Mouse (Mus musculus) kidney, postnatal 36 days (tissue): ENCODE data around the gene Jmjd8.
"Not testable (repeated sequence)": the region's sequence is repeated elsewhere in the genome, so short reads cannot be mapped to it uniquely, and the experiment has no call there.

ENCODE experiments used
- DNase-seq, 2 experiments: peaks; one replicate each; pipeline ENCODE4 v3.0.0; 2021 to 2022; ENCODE audit warnings: mixed read lengths in 2 of 2

Jmjd8 gene

DNA sequence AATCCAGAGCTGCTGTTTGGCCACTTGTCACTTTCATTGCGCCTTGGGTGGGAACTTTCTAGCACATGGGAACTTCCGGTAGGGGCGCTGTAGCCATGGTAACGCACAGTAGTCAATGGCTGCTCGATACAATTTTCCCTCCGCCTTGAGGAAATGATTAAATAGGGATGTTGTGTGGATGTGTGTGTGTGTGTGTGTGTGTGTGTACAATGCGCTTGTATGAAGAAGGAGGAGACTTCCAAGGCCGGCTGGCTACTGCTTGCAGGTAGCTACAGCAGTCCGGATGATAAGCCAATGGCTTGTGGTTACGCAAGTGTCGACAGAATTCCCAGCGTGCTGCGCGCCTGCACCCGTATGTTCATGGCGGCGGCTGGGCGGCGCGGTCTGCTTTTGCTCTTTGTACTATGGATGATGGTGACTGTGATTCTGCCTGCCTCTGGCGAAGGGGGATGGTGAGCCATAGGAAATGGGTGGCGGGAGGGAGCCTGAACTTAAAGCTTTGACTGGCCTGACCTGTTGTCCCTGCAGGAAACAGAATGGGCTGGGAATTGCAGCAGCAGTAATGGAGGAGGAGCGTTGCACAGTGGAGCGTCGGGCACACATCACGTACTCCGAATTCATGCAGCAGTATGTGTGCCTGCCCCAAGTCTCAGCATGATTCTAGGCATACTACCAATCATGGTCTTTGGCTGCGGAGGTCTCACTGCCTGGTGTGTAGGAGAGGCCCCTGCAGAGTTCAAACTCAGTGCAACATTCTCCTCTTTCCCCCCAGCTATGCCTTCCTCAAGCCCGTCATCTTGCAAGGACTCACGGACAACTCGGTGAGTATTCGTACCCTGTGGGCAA lies at the start of gene Jmjd8:
Gene Jmjd8 (plus strand): TSS at position 156 of the 846 bp plus-strand sequence.
- DNase-seq, result peak; percentile 85 to 89

- DNase-seq, result no peak
Measured at GRCm38 (mm10) chr17:25781339-25781738, 47.3 kb upstream of the Jmjd8 start.

DNA sequence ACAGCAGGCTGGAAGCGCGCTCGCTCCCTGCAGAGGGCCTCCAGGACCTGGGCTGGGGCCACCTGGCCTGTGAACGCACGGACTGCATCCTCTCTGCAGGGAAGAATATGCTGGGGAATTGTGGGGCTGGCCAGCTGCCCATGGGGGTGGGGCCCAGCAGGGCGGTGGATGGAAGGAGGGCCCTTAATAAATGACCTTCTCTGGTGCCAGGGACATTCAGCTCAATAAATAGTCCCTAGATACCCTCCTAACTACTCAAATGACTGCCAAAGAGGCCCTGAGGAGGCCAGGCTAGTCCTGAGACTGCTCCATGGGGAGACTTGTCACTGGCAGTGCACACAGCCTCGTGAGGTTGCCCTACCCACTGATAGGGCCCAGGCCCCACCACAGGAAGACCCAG lies 45.6 kb upstream of the Jmjd8 start:
- peak; percentile 33 to 68 for DNase-seq

DNA sequence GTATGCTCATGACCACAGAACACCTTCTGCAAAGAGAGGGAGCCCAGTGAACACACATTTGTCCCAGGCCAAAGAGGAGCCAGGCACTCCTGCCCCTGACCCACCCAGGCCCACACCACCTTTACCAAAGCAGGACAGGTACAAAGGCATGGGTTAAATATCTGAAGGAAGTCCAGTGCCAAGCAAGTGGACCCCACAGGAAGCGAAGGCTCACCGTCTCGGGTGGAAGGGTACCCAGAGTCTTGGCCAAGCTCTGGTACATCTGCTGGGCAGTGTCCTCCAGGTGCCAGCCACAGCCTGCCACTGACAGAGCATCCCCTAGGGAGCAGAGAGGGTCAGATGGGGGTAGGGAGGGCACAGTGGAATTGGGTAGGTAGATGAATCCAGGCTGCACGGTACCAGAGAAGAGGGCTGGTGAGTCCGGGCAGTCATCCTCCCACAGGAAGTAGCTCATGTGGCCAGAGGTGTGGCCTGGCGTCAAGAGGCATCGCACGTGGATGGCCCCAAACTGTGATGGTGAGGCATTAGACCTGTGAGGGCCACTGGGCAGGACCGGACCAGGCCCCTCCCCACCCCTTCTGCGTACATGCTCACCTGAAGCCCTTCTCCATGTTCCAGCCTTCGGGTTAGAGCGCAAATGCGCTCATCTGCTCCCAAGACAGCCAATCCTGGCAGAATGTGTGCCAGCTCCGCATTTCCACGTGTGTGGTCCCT lies 44.6 kb upstream of the Jmjd8 start:
- no peak for DNase-seq

DNA sequence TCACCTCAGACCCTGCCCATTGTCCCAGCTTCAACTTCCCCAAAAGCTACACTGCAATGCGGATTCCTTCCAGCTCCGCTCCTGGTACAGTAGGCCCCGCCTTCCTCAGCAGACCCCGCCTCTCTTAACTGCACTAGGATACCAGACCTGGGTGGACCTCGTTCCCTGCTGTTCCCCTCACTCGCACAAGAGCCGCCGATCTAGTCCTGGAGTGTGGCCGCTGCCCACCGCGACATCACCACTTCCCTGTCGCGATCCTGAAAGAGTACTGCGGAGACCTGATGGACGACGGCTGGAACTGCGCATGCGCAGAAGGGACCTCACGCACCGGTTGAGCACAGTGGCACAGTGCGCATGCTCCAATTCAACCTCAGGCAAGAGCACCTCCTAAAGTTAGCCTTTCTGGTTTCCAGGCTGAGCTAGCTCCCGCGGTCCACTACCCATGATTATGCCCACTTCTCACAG lies 43.4 kb upstream of the Jmjd8 start, which contains the start of gene Haghl:
Gene Haghl (minus strand): TSS at position 393 of the 465 bp plus-strand sequence.
- DNase-seq, result peak; percentile 97 to 99

GRCm38 (mm10) chr17:25786280-25786679 lies 42.4 kb upstream of the Jmjd8 start, which contains the start of gene Ccdc78:
Ccdc78 (plus strand) TSS chr17:25786580.
- DNase-seq, result no peak

DNA sequence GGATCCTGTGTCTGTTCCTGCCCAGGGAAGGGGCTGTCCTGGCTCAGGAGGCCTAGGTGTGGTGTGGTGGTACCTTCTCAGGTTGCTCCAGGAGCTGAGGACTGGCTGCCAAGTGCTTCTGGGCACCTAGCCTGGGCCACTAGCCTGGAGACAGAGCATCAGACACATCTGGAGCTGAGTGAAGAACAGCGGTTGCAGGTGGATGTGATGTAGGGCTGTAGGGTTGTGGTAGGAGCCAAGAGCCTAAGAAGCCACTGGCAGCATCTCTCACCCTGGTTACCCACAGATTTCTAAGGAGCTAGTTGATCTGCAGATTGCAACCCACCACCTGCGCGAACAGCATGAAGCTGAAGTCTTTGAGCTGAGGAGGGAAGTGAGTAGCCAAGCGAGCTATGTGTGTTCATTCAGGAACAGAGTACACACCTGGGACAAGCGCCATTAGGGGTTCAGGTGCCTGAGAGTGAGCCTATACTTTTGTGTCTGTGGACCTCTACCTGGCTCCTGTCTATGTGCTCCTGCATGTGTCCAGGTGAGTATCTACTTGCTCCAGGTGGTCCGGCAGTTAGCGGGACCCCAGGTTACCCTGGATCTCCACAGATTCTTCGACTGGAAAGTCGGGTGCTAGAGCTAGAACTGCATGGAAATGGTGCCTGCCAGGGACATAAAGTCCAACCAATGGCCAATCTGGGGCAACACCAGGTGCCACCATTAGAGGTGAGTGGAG lies 41.7 kb upstream of the Jmjd8 start:
- no peak for DNase-seq

GRCm38 (mm10) chr17:25791320-25791842 lies 37.3 kb upstream of the Jmjd8 start:
- DNase-seq, result no peak

GRCm38 (mm10) chr17:25791843-25792527 lies 36.7 kb upstream of the Jmjd8 start:
- DNase-seq, result peak; percentile 77 to 88

DNA sequence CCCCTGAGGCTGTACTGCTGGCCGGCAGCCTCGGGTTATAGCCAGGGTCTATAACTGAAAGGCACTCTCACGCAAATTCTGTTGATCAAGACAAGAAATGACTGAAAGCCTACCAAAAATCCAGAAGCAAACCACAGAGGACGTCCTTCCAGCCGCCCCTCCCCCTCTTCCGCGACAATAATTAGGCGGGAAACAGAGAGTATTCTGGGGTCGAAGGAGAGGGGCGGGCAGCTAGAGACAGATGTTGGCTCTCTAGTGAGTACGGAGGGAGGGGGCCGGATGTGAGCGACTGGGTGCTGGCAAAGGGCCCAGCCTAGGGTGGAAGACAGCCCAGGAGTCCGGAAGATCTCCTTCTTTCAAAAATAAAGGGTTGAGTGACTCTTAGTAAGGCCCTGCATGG lies 36.1 kb upstream of the Jmjd8 start, which contains the start of gene Fam173a:
Gene Fam173a (minus strand): TSS at position 287 of the 400 bp plus-strand sequence.
- DNase-seq, result peak; percentile 89

DNA sequence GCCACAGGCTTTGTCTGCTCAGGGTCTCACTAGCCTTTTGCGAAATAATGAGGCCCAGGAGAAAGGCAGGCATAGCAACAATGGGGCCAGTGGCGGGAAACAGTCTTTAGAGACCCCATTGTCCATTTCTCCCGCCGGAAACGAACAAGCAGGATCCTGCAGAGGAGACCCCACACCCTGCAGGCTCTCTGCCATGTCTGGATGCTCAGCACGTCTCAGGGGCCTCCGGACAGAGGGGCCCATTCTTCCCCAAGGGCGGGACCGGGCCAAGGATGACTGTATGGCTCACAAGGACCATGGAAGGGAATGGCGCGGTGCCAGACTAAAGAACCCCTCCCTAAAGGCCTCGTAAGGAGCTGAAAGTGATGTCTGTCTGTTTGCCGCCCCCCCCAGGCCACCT lies 34.5 kb upstream of the Jmjd8 start:
- no peak for DNase-seq

GRCm38 (mm10) chr17:25794998-25795397 lies 33.7 kb upstream of the Jmjd8 start:
- no peak for DNase-seq

DNA sequence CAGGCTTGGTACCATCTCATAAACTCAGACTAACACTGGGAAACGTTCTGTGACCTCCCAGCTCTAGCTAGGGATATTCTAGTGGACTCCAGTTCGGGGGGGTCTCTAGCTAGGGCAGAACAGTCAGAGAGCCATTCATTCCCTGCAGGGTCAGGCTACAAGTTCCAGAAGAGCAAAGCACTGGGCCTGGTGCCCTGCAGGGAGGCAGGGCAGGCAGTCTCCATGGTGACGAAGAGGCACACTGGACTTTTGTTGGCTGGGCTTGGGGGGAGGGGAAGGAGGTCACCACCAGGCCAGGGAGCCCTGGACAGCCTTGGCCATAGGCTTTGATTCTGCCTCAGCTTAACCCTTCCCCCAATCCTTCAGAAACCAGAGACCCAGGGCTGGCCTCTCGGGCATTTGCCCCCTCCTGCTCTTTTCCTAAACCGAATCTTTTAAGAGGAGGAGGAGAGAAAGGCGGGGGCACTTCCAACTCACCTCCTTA lies 33.0 kb upstream of the Jmjd8 start, which contains the start of gene AC134908.4:
Gene AC134908.4 (minus strand): TSS at position 51 of the 484 bp plus-strand sequence.
- DNase-seq, result peak; percentile 79 to 83

- DNase-seq, result peak; percentile 52 to 72
Measured at GRCm38 (mm10) chr17:25796211-25796771, 32.4 kb upstream of the Jmjd8 start.

DNA sequence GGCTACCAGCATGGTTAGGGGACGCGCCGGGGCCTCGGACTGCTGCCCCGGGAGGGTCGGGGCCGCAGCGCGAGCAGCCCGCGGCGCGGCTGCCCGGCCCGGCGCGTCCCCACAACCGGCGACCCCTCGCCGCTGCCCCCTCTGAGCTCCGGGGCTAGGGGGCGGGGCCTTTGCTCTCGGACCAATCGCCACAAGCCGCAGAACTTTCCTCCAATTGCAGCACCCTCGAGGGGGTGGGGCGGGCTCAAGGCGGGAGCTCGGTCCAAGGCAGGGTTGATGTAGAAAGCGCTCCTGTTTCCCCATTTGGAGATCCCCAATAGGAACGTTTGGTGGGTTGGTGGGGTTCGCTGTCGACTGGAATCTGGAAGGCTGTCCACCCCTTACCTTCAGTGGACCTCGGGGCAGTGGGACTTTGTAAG lies 31.7 kb upstream of the Jmjd8 start, which contains the start of gene Metrn:
Gene Metrn (minus strand): TSS at position 186 of the 419 bp plus-strand sequence.
- peak; percentile 92 to 97 for DNase-seq

DNA sequence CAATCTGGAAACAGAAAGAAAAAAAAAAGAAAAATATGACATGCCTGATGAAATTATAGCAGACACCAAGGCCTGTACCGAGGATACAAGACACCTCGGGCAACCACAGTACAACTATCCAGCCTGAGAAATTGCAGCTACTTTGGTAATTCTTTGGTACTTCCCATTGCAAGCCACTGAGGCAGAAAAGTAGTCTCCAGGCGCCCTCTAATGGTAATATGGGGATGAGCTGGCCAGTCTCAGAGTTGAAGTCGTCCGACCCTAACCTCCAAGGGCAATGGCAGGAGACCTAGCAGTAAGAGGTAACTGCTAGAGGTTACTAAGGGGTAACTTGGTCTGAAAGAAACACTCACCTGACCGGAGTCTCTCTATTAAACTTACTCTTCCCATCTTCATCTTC lies 27.6 kb upstream of the Jmjd8 start:
- peak; percentile 80 to 81 for DNase-seq

DNA sequence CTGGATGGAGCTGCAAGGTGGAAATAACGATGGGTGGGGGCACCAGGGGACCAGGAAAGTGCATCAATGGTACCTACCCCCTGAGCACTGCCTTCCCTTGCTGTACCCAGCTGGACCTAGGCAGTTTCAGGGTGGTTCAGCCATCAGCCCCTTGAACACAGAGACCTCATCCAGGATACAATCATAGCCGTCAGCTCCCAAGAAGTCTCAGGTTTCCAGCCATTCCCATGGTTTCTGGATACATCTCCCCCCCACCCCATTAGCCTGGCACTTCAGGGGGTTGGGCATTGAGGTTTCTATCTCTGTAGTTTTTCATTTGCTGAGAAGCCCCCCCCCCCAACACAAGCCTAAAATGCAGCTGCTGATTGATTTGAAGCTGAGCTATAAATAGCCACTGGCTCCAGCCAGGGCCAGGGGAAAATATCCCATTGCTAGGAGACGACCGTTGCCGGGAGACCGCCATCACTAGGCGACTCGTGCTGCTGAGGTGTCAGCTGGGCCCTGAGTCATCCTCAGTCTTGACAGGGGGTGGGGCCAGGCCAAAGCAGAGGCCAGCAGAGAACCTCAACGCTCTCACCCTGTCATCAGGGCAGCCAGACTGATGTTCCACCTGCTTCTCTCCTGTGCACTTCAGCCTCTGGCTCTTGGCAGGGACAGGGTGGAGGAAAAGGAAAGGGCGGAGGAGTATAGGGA lies 25.7 kb upstream of the Jmjd8 start:
- DNase-seq, result no peak

GRCm38 (mm10) chr17:25806507-25806906 lies 22.2 kb upstream of the Jmjd8 start:
- DNase-seq, result no peak

DNA sequence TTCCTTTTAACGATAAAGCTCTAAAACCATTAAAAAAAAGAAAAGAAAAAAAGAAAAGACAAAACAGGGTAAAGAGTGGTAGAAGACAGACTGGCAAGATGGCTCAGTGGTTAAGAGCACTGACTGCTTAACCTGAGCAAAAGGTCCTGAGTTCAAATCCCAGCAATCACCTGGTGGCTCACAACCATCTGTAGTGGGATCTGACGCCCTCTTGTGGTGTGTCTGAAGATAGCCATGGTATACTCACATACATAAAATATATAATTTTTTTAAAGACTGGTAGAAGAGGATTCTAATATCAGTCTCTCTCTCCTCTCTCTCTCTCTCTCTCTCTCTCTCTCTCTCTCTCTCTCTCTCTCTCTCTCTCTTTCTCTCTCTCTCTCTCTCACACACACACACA lies 21.2 kb upstream of the Jmjd8 start:
- not testable (repeated sequence) for DNase-seq

- DNase-seq, result no peak
Measured at GRCm38 (mm10) chr17:25808028-25808427, 20.6 kb upstream of the Jmjd8 start.
